Mouse (Mus musculus) gonadal fat pad, adult 2 months (tissue): Measurements from ENCODE around the gene Tmc3. TPM values are rescaled to one million over a fixed set of nuclear protein-coding genes. Genes with fewer than 3 reads are reported as not detected.

Source experiments
- DNase-seq: peaks from one replicate; pipeline ENCODE4 v3.0.0-alpha.2; 2012; ENCODE audit warnings: low read depth
- polyA plus RNA-seq: library from polyadenylated mRNA; depleted of rRNA; stranded (reverse); fragments of >200 nt; gene quantifications from 2 replicates; pipeline ENCODE4 v1.2.3, GENCODE M21; 2012

The Tmc3 gene
- polyA plus RNA-seq, 1 experiment: 0.38 TPM

DNA sequence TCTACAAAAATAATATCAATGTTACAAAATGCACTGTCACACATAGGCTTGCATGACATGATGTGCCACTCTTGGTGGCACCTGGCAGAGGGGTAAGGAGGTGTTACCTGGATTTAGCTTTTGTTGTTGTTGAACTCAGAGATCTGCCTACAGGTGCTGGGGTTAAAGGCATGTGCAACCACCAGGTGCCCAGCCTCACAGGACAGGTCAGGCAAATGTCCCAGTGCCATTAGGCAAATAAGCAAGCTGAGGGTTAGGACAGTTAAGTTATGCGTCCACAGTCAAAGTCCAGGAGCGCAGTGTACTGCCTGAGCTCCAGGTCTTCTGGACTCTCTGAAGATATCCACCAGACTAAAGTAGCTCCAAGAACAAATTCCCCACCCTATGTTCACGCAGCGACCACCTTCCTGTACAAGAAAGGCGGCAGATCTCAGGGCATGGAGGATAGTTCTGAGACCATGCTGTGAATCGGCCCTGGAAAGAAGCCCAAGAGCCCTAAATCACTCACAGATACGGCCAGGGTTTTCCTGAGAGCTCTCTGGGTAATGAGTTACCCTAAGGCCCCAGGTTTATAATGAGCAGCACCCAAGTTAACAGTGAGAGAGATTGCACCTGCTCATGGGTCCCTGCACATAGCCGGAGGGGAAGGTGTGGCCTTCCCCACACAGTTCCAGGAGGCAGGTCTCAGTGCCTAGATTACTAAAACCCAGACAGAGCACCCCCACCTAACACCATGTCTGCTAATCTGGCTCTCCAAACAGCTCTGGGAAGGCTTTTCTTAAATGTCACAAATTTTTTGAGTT lies 53.3 kb downstream of the Tmc3 start:
- DNase-seq: no peak

DNA sequence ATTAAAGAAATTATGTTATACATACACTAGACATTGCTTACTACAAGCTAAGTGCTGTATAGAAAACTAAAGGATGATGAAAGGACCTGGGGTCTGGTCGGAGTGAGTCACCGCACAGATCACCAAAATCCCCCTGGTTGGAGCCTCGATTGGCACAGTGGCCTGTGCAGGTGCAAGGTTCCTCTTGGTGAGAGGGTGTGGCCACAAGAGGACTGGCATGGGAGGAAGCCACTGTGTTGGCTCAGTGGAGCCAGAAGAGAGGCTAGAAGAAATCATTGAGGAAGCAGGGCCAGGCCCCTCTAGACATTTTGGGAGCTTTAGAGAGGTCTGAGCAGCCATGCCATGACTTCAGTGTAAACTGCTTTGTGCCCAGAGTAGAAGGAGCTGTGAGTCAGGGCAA lies 54.4 kb downstream of the Tmc3 start:
- no peak for DNase-seq

- no peak for DNase-seq
Measured at GRCm38 (mm10) chr7:83640581-83640980, 55.9 kb downstream of the Tmc3 start.

DNA sequence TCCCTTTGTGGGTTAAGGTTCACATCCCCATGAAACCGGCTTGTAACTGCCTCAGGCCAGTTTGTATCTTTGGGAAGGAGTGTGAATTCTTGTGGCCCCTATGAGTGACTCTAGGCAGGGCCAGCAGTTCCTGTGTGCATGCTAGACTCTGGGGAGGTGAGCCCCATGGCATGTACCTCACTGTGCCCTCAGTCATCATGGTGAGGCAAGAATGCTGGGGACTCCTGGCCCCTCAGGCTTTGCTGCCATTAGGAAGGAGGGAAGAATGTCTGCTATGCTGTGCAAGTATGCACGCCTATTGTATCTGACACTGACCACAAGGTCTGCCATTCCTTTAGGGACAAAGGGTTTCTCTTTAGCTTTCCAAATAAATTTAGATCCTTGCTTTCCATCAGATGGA lies 56.4 kb downstream of the Tmc3 start:
- DNase-seq: no peak

DNA sequence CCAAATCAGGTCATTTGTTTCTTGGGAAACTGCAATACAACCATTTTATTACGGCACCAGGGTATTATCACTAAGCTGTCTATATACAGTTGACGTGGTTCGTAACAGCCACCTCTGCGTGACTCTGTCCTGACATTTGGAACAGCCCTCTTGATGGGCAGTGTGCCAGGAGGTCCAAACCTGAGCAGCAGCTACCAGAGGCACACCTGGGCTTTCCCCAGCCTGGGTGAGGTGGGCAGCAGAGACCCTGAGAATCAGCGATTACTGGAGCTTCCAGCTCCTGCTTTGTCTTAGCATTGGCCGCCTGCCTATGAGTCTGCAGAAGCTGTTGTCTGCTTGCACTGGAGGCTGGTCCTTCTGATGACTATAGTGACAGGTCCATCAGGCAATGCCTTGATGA lies 58.9 kb downstream of the Tmc3 start:
- DNase-seq: no peak

GRCm38 (mm10) chr7:83644761-83645160 lies 60.0 kb downstream of the Tmc3 start:
- no peak for DNase-seq

DNA sequence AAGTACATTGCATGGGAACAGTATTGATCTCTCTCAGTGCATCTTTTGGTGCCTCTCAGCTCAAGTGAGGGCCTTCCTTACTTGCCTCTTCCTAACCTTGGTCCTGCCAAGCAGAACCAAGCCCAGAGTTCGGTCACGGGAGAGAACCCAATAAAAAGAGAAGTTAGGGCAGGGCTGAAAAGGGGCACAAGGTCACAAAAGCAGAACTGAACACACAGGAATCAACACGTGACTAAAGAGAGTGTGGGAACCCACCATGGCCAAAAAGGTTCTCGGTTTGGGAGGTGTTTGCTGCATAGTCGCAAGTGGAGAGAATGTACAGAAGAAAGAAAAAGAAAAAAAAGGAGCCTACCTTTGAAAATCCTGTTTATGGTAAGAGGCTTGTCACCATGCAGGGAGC lies 60.7 kb downstream of the Tmc3 start:
- DNase-seq: no peak

- DNase-seq: no peak
Measured at GRCm38 (mm10) chr7:83648807-83649206, 64.1 kb downstream of the Tmc3 start.

DNA sequence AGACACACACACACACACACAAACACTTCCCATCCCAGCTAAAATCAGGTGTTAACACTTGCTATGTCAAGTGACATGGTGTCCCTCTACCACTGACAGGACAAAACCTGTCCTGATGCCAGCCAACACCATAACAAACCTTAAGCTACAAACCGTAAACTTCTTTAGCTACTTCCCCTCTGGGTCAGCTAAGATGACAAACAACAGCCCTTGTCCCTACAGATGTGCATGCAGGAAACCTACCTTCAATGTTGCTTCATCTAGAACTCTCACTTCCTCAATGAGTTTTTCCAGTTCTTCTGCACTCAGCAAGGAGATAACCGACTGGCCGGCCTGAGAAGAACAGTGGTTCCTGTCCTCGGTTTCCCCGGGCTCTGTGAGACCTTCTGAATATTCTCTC lies 65.9 kb downstream of the Tmc3 start:
- DNase-seq: no peak

DNA sequence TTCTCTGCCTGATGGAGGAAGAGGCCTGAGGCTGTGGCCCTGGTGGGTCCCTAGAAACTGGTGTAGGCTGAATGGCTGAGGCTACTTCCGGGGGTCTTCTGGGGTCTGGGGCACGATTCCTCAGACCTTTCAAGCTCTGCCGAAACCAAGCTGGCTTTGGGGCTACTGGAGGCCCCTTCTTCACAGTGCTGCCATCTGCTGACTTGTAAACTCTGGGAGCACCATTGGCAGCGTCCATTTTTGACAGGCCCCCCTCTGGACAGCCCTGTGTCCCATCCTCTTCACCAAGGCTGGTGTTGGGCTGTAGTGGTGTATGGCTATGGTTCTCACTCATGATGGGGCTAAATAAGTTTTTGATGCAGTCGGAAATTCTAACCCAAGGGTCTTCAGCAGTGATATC lies 67.8 kb downstream of the Tmc3 start:
- no peak for DNase-seq

DNA sequence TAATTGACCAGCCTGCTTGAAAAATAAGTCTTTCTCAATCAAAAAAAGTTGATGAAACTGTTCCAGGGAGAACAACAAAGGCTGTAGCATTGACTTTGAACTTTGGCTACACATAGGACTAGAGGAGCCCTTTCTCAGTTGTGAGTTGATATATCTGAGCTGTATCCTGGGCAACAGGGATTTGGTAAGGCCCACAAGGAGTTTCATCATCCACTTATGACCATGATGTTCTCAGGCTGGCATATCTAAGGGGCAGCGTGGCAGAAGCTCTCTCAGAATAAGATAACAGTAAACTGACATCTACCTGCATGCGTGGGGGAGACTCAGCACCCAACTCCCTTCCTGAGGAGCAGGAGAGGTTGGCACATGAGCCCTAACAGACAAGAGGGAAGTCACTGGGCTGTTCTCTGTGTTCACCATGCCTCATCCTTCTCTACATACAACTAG lies 68.9 kb downstream of the Tmc3 start:
- no peak for DNase-seq

- no peak for DNase-seq
Measured at GRCm38 (mm10) chr7:83654196-83654595, 69.5 kb downstream of the Tmc3 start.

GRCm38 (mm10) chr7:83654938-83655630 lies 70.4 kb downstream of the Tmc3 start:
- no peak for DNase-seq

DNA sequence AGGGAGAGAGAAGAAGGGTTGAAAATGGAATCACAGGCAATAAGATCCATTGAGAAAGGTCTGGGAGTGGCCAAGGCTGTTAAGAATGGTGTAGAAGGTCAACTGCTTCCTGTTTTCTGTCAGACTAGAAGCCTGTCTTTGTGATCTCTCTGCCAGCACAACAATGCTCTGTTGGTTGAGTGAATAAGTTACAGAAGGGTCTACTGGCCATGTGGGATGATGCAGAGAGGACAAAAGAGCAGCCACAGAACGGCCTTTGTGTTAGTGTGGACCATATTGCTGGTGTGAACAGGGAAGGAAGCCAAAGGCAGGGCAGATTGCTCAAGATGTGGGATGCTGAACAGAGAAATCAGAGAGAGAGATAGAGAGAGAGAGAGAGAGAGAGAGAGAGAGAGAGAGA lies 74.0 kb downstream of the Tmc3 start:
- no peak for DNase-seq

- DNase-seq: no peak
Measured at GRCm38 (mm10) chr7:83659159-83660065, 74.7 kb downstream of the Tmc3 start.

- DNase-seq: no peak
Measured at GRCm38 (mm10) chr7:83660273-83660691, 75.6 kb downstream of the Tmc3 start.

DNA sequence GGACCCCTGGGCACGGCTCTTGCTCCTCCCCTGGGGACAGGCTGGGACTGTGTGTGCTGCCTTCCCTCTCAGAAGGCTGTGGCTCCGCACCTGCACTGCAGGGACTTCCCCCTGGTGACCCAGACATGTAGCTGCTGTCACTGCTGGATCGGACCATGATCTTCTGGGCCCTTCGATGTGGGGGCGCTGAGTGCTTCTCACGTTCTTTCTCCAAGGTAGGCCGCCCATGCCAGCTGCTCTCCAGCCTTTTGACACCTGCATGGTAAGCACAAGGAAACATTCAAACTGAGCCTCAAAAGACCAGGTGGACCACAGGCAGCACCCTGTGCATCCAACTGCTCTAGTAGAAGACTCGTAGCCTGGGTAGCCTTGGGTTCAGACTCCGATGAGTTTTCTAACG lies 76.3 kb downstream of the Tmc3 start:
- DNase-seq: no peak

GRCm38 (mm10) chr7:83661763-83662162 lies 77.0 kb downstream of the Tmc3 start:
- DNase-seq: no peak

DNA sequence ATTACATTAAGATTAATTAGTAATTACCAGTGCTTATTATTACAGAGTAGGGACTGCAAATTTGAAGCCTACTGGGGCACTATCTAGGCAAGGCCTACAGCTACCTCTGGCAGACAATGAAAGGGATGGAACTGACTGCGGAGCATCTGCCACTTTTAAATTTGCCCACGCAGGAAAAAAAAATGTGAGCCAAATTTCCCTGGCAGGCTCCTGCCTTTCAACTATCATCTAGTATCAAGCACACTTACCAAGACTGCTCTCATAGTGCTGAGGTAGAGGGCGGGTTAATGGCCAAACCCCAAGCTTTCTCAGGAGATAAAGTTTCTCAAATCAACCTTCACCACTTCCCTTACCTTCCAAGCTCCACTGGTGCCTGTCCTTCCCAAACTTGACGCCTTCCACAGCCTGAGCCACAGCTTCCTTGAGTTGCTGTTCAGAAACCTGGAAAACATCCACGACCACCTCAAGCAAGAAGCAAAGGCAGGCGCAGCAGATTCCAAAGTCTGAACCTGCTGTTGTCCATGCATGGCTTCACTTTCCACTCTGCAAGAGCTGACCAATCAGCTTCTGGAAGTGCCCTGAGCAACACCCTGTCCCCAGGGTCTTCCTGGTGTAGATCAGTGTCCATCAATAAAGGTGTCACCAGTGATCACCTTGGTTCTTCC lies 78.1 kb downstream of the Tmc3 start:
- no peak for DNase-seq

GRCm38 (mm10) chr7:83666087-83666595 lies 81.4 kb downstream of the Tmc3 start:
- no peak for DNase-seq

- no peak for DNase-seq
Measured at GRCm38 (mm10) chr7:83667936-83668645, 83.4 kb downstream of the Tmc3 start.
